In the genomic region with DNA sequence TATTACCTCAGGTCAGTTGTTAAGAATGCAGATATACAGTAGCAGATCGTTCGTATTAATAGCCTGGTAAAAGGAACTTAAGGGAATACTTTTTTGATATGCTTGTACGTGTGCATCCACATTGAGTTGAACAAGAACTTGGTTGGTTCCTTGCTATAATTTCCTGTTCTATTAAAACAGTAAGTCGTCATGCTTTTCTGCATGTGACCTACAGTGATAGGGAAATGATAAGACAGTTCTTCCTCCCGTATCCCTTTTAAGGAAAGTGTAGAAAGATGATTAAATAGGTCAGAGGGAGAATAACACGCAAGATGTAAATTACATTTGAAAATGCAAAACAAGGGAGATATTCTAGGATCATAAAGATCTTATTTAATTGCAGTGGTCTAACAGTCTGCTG, we compare ENCODE assay signal across 40 mouse cellular contexts. TPM values are rescaled to one million over a fixed set of nuclear protein-coding genes. Genes with fewer than 3 reads are reported as not detected.
DNase-seq lines count a peak whose midpoint lies in the region; ATAC-seq and TF ChIP-seq lines count a peak whose summit lies in the region.
"Had no signal": no experiment of that assay in that cellular context is flagged by ENCODE, and none has a peak within 500 bp of the region (broad histone marks: within the 10 kb centered on the region; RNA-seq: fewer than 3 reads in every experiment).

No protein-coding gene starts in this region.

- H3K4me3 ChIP-seq in erythroblast, embryonic 14.5 days (replicated peaks), result peak overlapping the region; percentile 32
- H3K4me3 ChIP-seq in MEL (ENCODE audit: control insufficient read depth in 1 of 2, insufficient read depth in 1 of 2, low read depth in 2 of 2, low read length in 2 of 2), result no peak overlapping the region
- peak overlapping the region; percentile 1; the same call in 1 of the 2 replicates for H3K4me3 ChIP-seq in liver, embryonic 11.5 days (ENCODE audit: low read depth, low read length)
- peak overlapping the region; percentile 33 for H3K4me3 ChIP-seq in liver, embryonic 16.5 days (ENCODE audit: low read depth, low read length)
- H3K4me3 ChIP-seq: embryonic facial prominence, embryonic 13.5 days; forebrain, embryonic 12.5 days; hindbrain, embryonic 10.5 days had no signal

- H3K4me1 ChIP-seq in erythroblast, embryonic 14.5 days (ENCODE audit: control insufficient read depth), result no peaks in the 10 kb centered on the region
- peaks cover 0 to 13% of the 10 kb centered on the region in 2 experiments; a peak in 3 of 4 replicates for H3K4me1 ChIP-seq in MEL (ENCODE audit: control insufficient read depth in 1 of 2, insufficient read depth in 2 of 2, low read length in 2 of 2)
- no peaks in the 10 kb centered on the region for H3K4me1 ChIP-seq in liver, embryonic 11.5 days (replicated peaks; ENCODE audit: control insufficient read depth, insufficient read depth, low read length)
- no peaks in the 10 kb centered on the region; the same call in 1 of the 2 replicates for H3K4me1 ChIP-seq in liver, embryonic 16.5 days (ENCODE audit: control insufficient read depth, low read depth, low read length)
- H3K4me1 ChIP-seq: embryonic facial prominence, embryonic 13.5 days; forebrain, embryonic 12.5 days had no signal

- no peaks in the 10 kb centered on the region for H3K9me3 ChIP-seq in erythroblast, embryonic 14.5 days (ENCODE audit: control insufficient read depth, low read length)
- H3K9me3 ChIP-seq in MEL (replicated peaks; ENCODE audit: insufficient read depth, low read length), result no peaks in the 10 kb centered on the region
- H3K9me3 ChIP-seq in liver, embryonic 11.5 days (ENCODE audit: control insufficient read depth, low read length), result no peaks in the 10 kb centered on the region
- H3K9me3 ChIP-seq in liver, embryonic 16.5 days (replicated peaks; ENCODE audit: control insufficient read depth, low read length), result no peaks in the 10 kb centered on the region
- H3K9me3 ChIP-seq: embryonic facial prominence, embryonic 13.5 days; forebrain, embryonic 12.5 days; hindbrain, embryonic 10.5 days; kidney, embryonic 15.5 days had no signal

- H3K4me2 ChIP-seq in liver, embryonic 11.5 days, result peak overlapping the region; percentile 42
- no peak overlapping the region for H3K4me2 ChIP-seq in liver, embryonic 16.5 days (ENCODE audit: low read depth, low read length)
- H3K4me2 ChIP-seq: forebrain, embryonic 12.5 days; midbrain, embryonic 11.5 days had no signal

- no peak overlapping the region for H3K9ac ChIP-seq in MEL (ENCODE audit: control insufficient read depth, low read depth, low read length, poor library complexity, severe bottlenecking)
- no peak overlapping the region for H3K9ac ChIP-seq in liver, embryonic 11.5 days (ENCODE audit: low read depth, low read length)
- H3K9ac ChIP-seq in liver, embryonic 16.5 days (ENCODE audit: low read depth, low read length), result no peak overlapping the region; the same call in 1 of the 2 replicates
- H3K9ac ChIP-seq: embryonic facial prominence, embryonic 13.5 days; forebrain, embryonic 12.5 days; forebrain, postnatal 0 days; kidney, embryonic 15.5 days had no signal

- H3K27ac ChIP-seq in MEL (ENCODE audit: control insufficient read depth, low read depth, low read length), result no peak overlapping the region
- H3K27ac ChIP-seq in liver, embryonic 11.5 days (ENCODE audit: low read depth, low read length), result no peak overlapping the region
- H3K27ac ChIP-seq in liver, embryonic 16.5 days (ENCODE audit: low read length), result no peak overlapping the region
- H3K27ac ChIP-seq: embryonic facial prominence, embryonic 13.5 days; forebrain, embryonic 12.5 days; hindbrain, embryonic 10.5 days had no signal

- no peak for ATAC-seq in erythroblast, adult 5-6 weeks (replicated peaks; ENCODE audit: low FRiP score, poor library complexity, severe bottlenecking)
- ATAC-seq in liver, embryonic 11.5 days (replicated peaks; ENCODE audit: low FRiP score), result no peak
- ATAC-seq in liver, embryonic 16.5 days (ENCODE audit: low read depth), result no peak
- ATAC-seq: forebrain, postnatal 0 days; hindbrain, embryonic 16.5 days; midbrain, embryonic 16.5 days had no signal

- TF ChIP-seq POLR2A in MEL (IDR thresholded peaks at IDR 0.05; ENCODE audit: control insufficient read depth in 1 of 2, insufficient read depth in 1 of 2, low read depth in 1 of 2, low read length in 2 of 2, poor library complexity in 1 of 2), result no peak

- no peak for TF ChIP-seq CTCF in MEL (IDR thresholded peaks at IDR 0.05 in 2 of 3, conservative IDR thresholded peaks at IDR 0.05 in 1 of 3; ENCODE audit: control insufficient read depth in 1 of 3, insufficient read depth in 1 of 3, low read depth in 2 of 3, low read length in 3 of 3, poor library complexity in 1 of 3, severe bottlenecking in 1 of 3)

- peak; percentile 42 to 57; a peak in 1 of 4 replicates for TF ChIP-seq EP300 in MEL (IDR thresholded peaks at IDR 0.05; ENCODE audit: low read depth in 1 of 2, low read length in 2 of 2)

- peak; percentile 20 for DNase-seq in MEL (ENCODE audit: low read depth, low spot score)
- DNase-seq in liver, embryonic 11.5 days (ENCODE audit: low spot score), result no peak
- no peak for DNase-seq in cerebellum, adult 8-10 months
- DNase-seq in T-cell, adult 2 months (ENCODE audit: low spot score), result no peak
- no peak for DNase-seq in kidney, postnatal 14 days
- DNase-seq: adrenal gland, postnatal 14 days; cerebellum, adult 11-12 months; cerebellum, postnatal 10 days; forebrain, postnatal 0 days; heart, postnatal 14 days; kidney, adult 11 months; kidney, postnatal 4 days; layer of hippocampus, adult 9-11 months; lung, adult 18-20 months; right cerebral cortex, adult 18-20 months; spleen, adult 18-20 months had no signal

- H3K27me3 ChIP-seq in erythroblast, embryonic 14.5 days (ENCODE audit: control insufficient read depth), result peaks cover 5% of the 10 kb centered on the region; the same call in 1 of the 2 replicates
- no peaks in the 10 kb centered on the region; a peak in 2 of 4 replicates for H3K27me3 ChIP-seq in MEL (ENCODE audit: control insufficient read depth in 1 of 2, insufficient read depth in 2 of 2, low read length in 2 of 2)
- H3K27me3 ChIP-seq in liver, embryonic 11.5 days (replicated peaks; ENCODE audit: control insufficient read depth, insufficient read depth, low read length), result no peaks in the 10 kb centered on the region
- no peaks in the 10 kb centered on the region for H3K27me3 ChIP-seq in liver, embryonic 16.5 days (ENCODE audit: control insufficient read depth, insufficient read depth, low read depth, low read length)
- H3K27me3 ChIP-seq: embryonic facial prominence, embryonic 13.5 days had no signal

- no peak for TF ChIP-seq RAD21 in MEL (IDR thresholded peaks at IDR 0.05; ENCODE audit: low read depth, low read length)

- 76% methylated on average over 6 of the region's 6 CpGs for WGBS in liver, embryonic 11.5 days
- 46% methylated on average over 6 of the region's 6 CpGs for WGBS in liver, embryonic 16.5 days (ENCODE audit: insufficient replicate concordance)

- no peaks in the 10 kb centered on the region for H3K79me2 ChIP-seq in MEL (ENCODE audit: control insufficient read depth, insufficient read depth, low read length, poor library complexity)

- H3K36me3 ChIP-seq in erythroblast, embryonic 14.5 days (ENCODE audit: control insufficient read depth), result no peaks in the 10 kb centered on the region
- peaks cover 0 to 6% of the 10 kb centered on the region in 2 experiments; a peak in 2 of 4 replicates for H3K36me3 ChIP-seq in MEL (ENCODE audit: control insufficient read depth in 1 of 2, insufficient read depth in 2 of 2, low read length in 2 of 2)
- H3K36me3 ChIP-seq in liver, embryonic 11.5 days (ENCODE audit: control insufficient read depth, insufficient read depth, low read length), result no peaks in the 10 kb centered on the region
- H3K36me3 ChIP-seq in liver, embryonic 16.5 days (ENCODE audit: control insufficient read depth, insufficient read depth), result no peaks in the 10 kb centered on the region
- H3K36me3 ChIP-seq: embryonic facial prominence, embryonic 13.5 days; forebrain, embryonic 12.5 days; hindbrain, embryonic 10.5 days; kidney, embryonic 15.5 days had no signal

RNA-seq across cellular contexts. Expression of gene Cfi, which starts 1.3 kb away (rescaled TPM):
- 0.02 TPM in 1 of 2 replicates, not detected in the other for polyA plus RNA-seq in erythroblast, embryonic 14.5 days (2012)
- total RNA-seq in erythroblast, adult 5-6 weeks (2015; ENCODE audit: low replicate concordance), result not detected in 2 replicates
- not detected in 2 replicates for total RNA-seq in erythroblast, adult 5-6 weeks (2017; ENCODE audit: low replicate concordance)
- not detected in 2 replicates for total RNA-seq in MEL (2012; rRNA removed)
- under 1 TPM in 1 of 2 experiments, not detected in 1; 0.06 TPM for polyA plus RNA-seq in MEL (2012; ENCODE audit: insufficient read depth in 1 of 2, insufficient read length in 2 of 2, low read depth in 1 of 2, low replicate concordance in 2 of 2, missing spikeins in 1 of 2)
- 72.0 and 79.6 TPM in 2 replicates for polyA plus RNA-seq in liver, embryonic 11.5 days (2014; fragmentation: Nextera tagmentation; extraction: Ambion mirVana)
- 294 and 313 TPM in 2 replicates for polyA plus RNA-seq in liver, embryonic 16.5 days (2015; fragmentation: Nextera tagmentation; extraction: Ambion mirVana)
- total RNA-seq: common myeloid progenitor, adult 5-6 weeks; ES-E14; forebrain, postnatal 0 days; gastrocnemius, adult 8-10 months; granulocyte monocyte progenitor cell, adult 5-6 weeks; left cerebral cortex, adult 18-20 months; left cerebral cortex, postnatal 14 days; megakaryocyte, adult 5-6 weeks; neutrophil, adult 5-6 weeks had no signal
- polyA plus RNA-seq: C2C12; neural tube, embryonic 11.5 days had no signal

RNA-seq across cellular contexts. Expression of gene Gar1, which starts 5.8 kb away (rescaled TPM):
- polyA plus RNA-seq in erythroblast, embryonic 14.5 days (2012), result 2.4 and 3.4 TPM in 2 replicates
- 14.4 and 15.3 TPM in 2 replicates for total RNA-seq in erythroblast, adult 5-6 weeks (2015; ENCODE audit: low replicate concordance)
- total RNA-seq in erythroblast, adult 5-6 weeks (2017; ENCODE audit: low replicate concordance), result 12.7 and 14.8 TPM in 2 replicates
- 87.1 and 97.3 TPM in 2 replicates for total RNA-seq in MEL (2012; rRNA removed)
- polyA plus RNA-seq in MEL (2012; ENCODE audit: insufficient read depth in 1 of 2, insufficient read length in 2 of 2, low read depth in 1 of 2, low replicate concordance in 2 of 2, missing spikeins in 1 of 2), result 100 to 1,000 TPM; 461 to 473 TPM
- polyA plus RNA-seq in liver, embryonic 11.5 days (2014; fragmentation: Nextera tagmentation; extraction: Ambion mirVana), result 56.9 and 67.7 TPM in 2 replicates
- 20.8 and 23.6 TPM in 2 replicates for polyA plus RNA-seq in liver, embryonic 16.5 days (2015; fragmentation: Nextera tagmentation; extraction: Ambion mirVana)

RNA-seq across cellular contexts. Expression of gene Rrh, which starts 14.6 kb away (rescaled TPM):
- 0.02 TPM in 1 of 2 replicates, not detected in the other for polyA plus RNA-seq in erythroblast, embryonic 14.5 days (2012)
- not detected in 2 replicates for total RNA-seq in erythroblast, adult 5-6 weeks (2015; ENCODE audit: low replicate concordance)
- not detected in 2 replicates for total RNA-seq in erythroblast, adult 5-6 weeks (2017; ENCODE audit: low replicate concordance)
- total RNA-seq in MEL (2012; rRNA removed), result 0.19 TPM in 1 of 2 replicates, not detected in the other
- polyA plus RNA-seq in MEL (2012; ENCODE audit: insufficient read depth in 1 of 2, insufficient read length in 2 of 2, low read depth in 1 of 2, low replicate concordance in 2 of 2, missing spikeins in 1 of 2), result under 1 TPM in 1 of 2 experiments, not detected in 1; 0.11 TPM
- 0.25 TPM in 1 of 2 replicates, not detected in the other for polyA plus RNA-seq in liver, embryonic 11.5 days (2014; fragmentation: Nextera tagmentation; extraction: Ambion mirVana)
- not detected in 2 replicates for polyA plus RNA-seq in liver, embryonic 16.5 days (2015; fragmentation: Nextera tagmentation; extraction: Ambion mirVana)
- total RNA-seq: gastrocnemius, adult 8-10 months; heart, postnatal 14 days had no signal
- polyA plus RNA-seq: heart, embryonic 14.5 days; limb, embryonic 11.5 days; neural tube, embryonic 11.5 days had no signal

RNA-seq across cellular contexts. Expression of gene Lrit3, which starts 33.1 kb away (rescaled TPM):
- polyA plus RNA-seq in erythroblast, embryonic 14.5 days (2012), result 0.02 TPM in 1 of 2 replicates, not detected in the other
- not detected in 2 replicates for total RNA-seq in erythroblast, adult 5-6 weeks (2015; ENCODE audit: low replicate concordance)
- not detected in 2 replicates for total RNA-seq in erythroblast, adult 5-6 weeks (2017; ENCODE audit: low replicate concordance)
- total RNA-seq in MEL (2012; rRNA removed), result not detected in 2 replicates
- not detected for polyA plus RNA-seq in MEL (2012; ENCODE audit: insufficient read depth in 1 of 2, insufficient read length in 2 of 2, low read depth in 1 of 2, low replicate concordance in 2 of 2, missing spikeins in 1 of 2)
- polyA plus RNA-seq in liver, embryonic 11.5 days (2014; fragmentation: Nextera tagmentation; extraction: Ambion mirVana), result not detected in 2 replicates
- polyA plus RNA-seq in liver, embryonic 16.5 days (2015; fragmentation: Nextera tagmentation; extraction: Ambion mirVana), result not detected in 2 replicates
- total RNA-seq: adrenal gland, postnatal 14 days; CH12.LX; common myeloid progenitor, adult 5-6 weeks; ES-E14; forebrain, postnatal 0 days; gastrocnemius, adult 8-10 months; granulocyte monocyte progenitor cell, adult 5-6 weeks; heart, postnatal 14 days; left cerebral cortex, adult 18-20 months; left cerebral cortex, postnatal 14 days; neutrophil, adult 5-6 weeks had no signal
- polyA plus RNA-seq: C2C12; embryonic facial prominence, embryonic 13.5 days; forebrain, embryonic 12.5 days; forebrain, postnatal 0 days; heart, embryonic 14.5 days; hindbrain, embryonic 10.5 days; hindbrain, embryonic 16.5 days; kidney, embryonic 15.5 days; limb, embryonic 11.5 days; midbrain, embryonic 11.5 days; midbrain, embryonic 16.5 days; neural tube, embryonic 11.5 days; testis, adult 2 months had no signal

RNA-seq across cellular contexts. Expression of gene Pla2g12a, which starts 41.4 kb away (rescaled TPM):
- polyA plus RNA-seq in erythroblast, embryonic 14.5 days (2012), result 4.0 and 4.1 TPM in 2 replicates
- 16.1 and 29.0 TPM in 2 replicates for total RNA-seq in erythroblast, adult 5-6 weeks (2015; ENCODE audit: low replicate concordance)
- 25.8 and 27.9 TPM in 2 replicates for total RNA-seq in erythroblast, adult 5-6 weeks (2017; ENCODE audit: low replicate concordance)
- 93.5 and 101 TPM in 2 replicates for total RNA-seq in MEL (2012; rRNA removed)
- 100 to 1,000 TPM in 1 of 2 experiments, 10 to 100 TPM in 1; 89.8 to 251 TPM for polyA plus RNA-seq in MEL (2012; ENCODE audit: insufficient read depth in 1 of 2, insufficient read length in 2 of 2, low read depth in 1 of 2, low replicate concordance in 2 of 2, missing spikeins in 1 of 2)
- 164 and 179 TPM in 2 replicates for polyA plus RNA-seq in liver, embryonic 11.5 days (2014; fragmentation: Nextera tagmentation; extraction: Ambion mirVana)
- polyA plus RNA-seq in liver, embryonic 16.5 days (2015; fragmentation: Nextera tagmentation; extraction: Ambion mirVana), result 80.6 and 81.6 TPM in 2 replicates

Comparison
In these comparisons a context has a peak if more than half of its experiments do, and no peak if none do; other contexts are left out.
1. H3K4me3 ChIP-seq: peak in erythroblast, embryonic 14.5 days (single experiment), liver, embryonic 11.5 days (single experiment) and liver, embryonic 16.5 days (single experiment); none in MEL (0 of 2).
2. RNA of gene Cfi, which starts 1.3 kb away (polyA plus RNA-seq): 294 to 313 TPM in liver, embryonic 16.5 days and 72.0 to 79.6 TPM in liver, embryonic 11.5 days; 0.06 TPM in MEL and 0.02 TPM in erythroblast, embryonic 14.5 days; every median in the first group is over 10 times any median in the second.